Mouse (Mus musculus) neural tube, embryonic 14.5 days (tissue): ENCODE data around the gene Gp1ba. TPM values are rescaled to one million over a fixed set of nuclear protein-coding genes. Genes with fewer than 3 reads are reported as not detected.

Experiments
- ATAC-seq: fragments of 200-750 bp; cut with Nextera tagmentation; 2 replicates; pipeline ENCODE4 v1.8.0; 2017; ENCODE audit warnings: low read depth, mild to moderate bottlenecking, moderate TSS enrichment, moderate library complexity
- H3K27ac ChIP-seq: fragments of 300-500 bp; sonication (generic); 2 replicates; pipeline ENCODE4 v1.5.1; 2014; ENCODE audit warnings: low read depth, mild to moderate bottlenecking, control low read depth, low read length, moderate library complexity, mixed read lengths
- H3K27me3 ChIP-seq: fragments of 300-500 bp; sonication (generic); 2 replicates; pipeline ENCODE4 v1.6.1; 2014; ENCODE audit warnings: low read length; ENCODE audit not compliant: control insufficient read depth, insufficient read depth
- H3K36me3 ChIP-seq: fragments of 300-500 bp; sonication (generic); 2 replicates; pipeline ENCODE4 v1.6.1; 2014; ENCODE audit warnings: low read length, mixed read lengths; ENCODE audit not compliant: control insufficient read depth, insufficient read depth
- H3K4me1 ChIP-seq: fragments of 300-500 bp; sonication (generic); 2 replicates; pipeline ENCODE4 v1.6.1; 2014; ENCODE audit warnings: low read length; ENCODE audit not compliant: control insufficient read depth, insufficient read depth
- H3K4me2 ChIP-seq: fragments of 300-500 bp; sonication (generic); 2 replicates; pipeline ENCODE4 v1.6.1; 2014; ENCODE audit warnings: mild to moderate bottlenecking, low read depth, low read length, control low read depth
- H3K4me3 ChIP-seq: fragments of 300-500 bp; sonication (generic); 2 replicates; pipeline ENCODE4 v1.5.1; 2014; ENCODE audit warnings: low read depth, low read length, control low read depth, mixed read lengths
- H3K9ac ChIP-seq: fragments of 300-500 bp; sonication (generic); replicated peaks from 2 replicates; pipeline ENCODE4 v1.6.1; 2014; ENCODE audit warnings: low read depth, mild to moderate bottlenecking, control low read depth, low read length, mixed read lengths
- H3K9me3 ChIP-seq: fragments of 300-500 bp; sonication (generic); 2 replicates; pipeline ENCODE4 v1.6.1; 2016; ENCODE audit warnings: low read length; ENCODE audit not compliant: control insufficient read depth
- WGBS: fragments of 180-500 bp; shearing (Covaris S2); extraction: QIAGEN DNeasy Blood & Tissue Kit; methylation state at CpG from one replicate; pipeline ENCODE4 v1.1.7; 2014; 5-methylcytosine and 5-hydroxymethylcytosine counted together
- polyA plus RNA-seq: library from polyadenylated mRNA; unstranded; fragments of >200 nt; fragmentation: Nextera tagmentation; extraction: Ambion mirVana; gene quantifications from 2 replicates; pipeline ENCODE4 v1.2.1, GENCODE M21; 2014

Gp1ba gene
- polyA plus RNA-seq, 1 experiment from 2014 or later: 0.31 TPM

GRCm38 (mm10) chr11:70639976-70640375 is 1.1 kb downstream of the Gp1ba start:
- H3K27me3 ChIP-seq: no peaks in the 10 kb centered on the region
- no peak overlapping the region for H3K27ac ChIP-seq
- H3K4me2 ChIP-seq: no peak overlapping the region
- ATAC-seq: no peak
- H3K4me3 ChIP-seq: no peak overlapping the region
- H3K36me3 ChIP-seq: peaks cover 12% of the 10 kb centered on the region
- no peaks in the 10 kb centered on the region for H3K4me1 ChIP-seq
- WGBS: 88% methylated on average over 8 of the region's 8 CpGs
- no peaks in the 10 kb centered on the region for H3K9me3 ChIP-seq
- H3K9ac ChIP-seq: no peak overlapping the region

- no peak overlapping the region for H3K4me3 ChIP-seq
- no peaks in the 10 kb centered on the region for H3K27me3 ChIP-seq
- 84% methylated on average over 7 of the region's 7 CpGs for WGBS
- H3K4me1 ChIP-seq: peaks cover 8% of the 10 kb centered on the region
- no peak overlapping the region for H3K4me2 ChIP-seq
- no peak overlapping the region for H3K9ac ChIP-seq
- H3K27ac ChIP-seq: no peak overlapping the region
- H3K9me3 ChIP-seq: no peaks in the 10 kb centered on the region
- no peak for ATAC-seq
- peaks cover 14% of the 10 kb centered on the region for H3K36me3 ChIP-seq
Observed at GRCm38 (mm10) chr11:70641241-70641640, 2.3 kb downstream of the Gp1ba start.

GRCm38 (mm10) chr11:70643051-70643450 is 4.1 kb downstream of the Gp1ba start:
- ATAC-seq: no peak
- Histone ChIP-seq H3K27me3 (no peaks in the 10 kb centered on the region), H3K9ac (no peak overlapping the region), H3K36me3 (peaks cover 14% of the 10 kb centered on the region), H3K4me1 (peaks cover 14% of the 10 kb centered on the region), H3K4me2 (no peak overlapping the region), H3K27ac (no peak overlapping the region), H3K9me3 (no peaks in the 10 kb centered on the region), H3K4me3 (no peak overlapping the region)
- 95% methylated on average over 6 of the region's 6 CpGs for WGBS

GRCm38 (mm10) chr11:70644564-70645103 is 5.7 kb downstream of the Gp1ba start:
- peaks cover 23% of the 10 kb centered on the region for H3K36me3 ChIP-seq
- no peak overlapping the region for H3K4me2 ChIP-seq
- ATAC-seq: no peak
- no peaks in the 10 kb centered on the region for H3K27me3 ChIP-seq
- 96% methylated on average over 8 of the region's 8 CpGs for WGBS
- no peak overlapping the region for H3K4me3 ChIP-seq
- H3K27ac ChIP-seq: no peak overlapping the region
- no peaks in the 10 kb centered on the region for H3K9me3 ChIP-seq
- H3K4me1 ChIP-seq: peaks cover 21% of the 10 kb centered on the region
- no peak overlapping the region for H3K9ac ChIP-seq

- Histone ChIP-seq H3K27me3 (no peaks in the 10 kb centered on the region), H3K9me3 (no peaks in the 10 kb centered on the region), H3K4me2 (peak overlapping the region; percentile 68), H3K4me1 (peaks cover 21% of the 10 kb centered on the region), H3K27ac (no peak overlapping the region), H3K9ac (peak overlapping the region; percentile 88; the same call in 1 of the 2 replicates), H3K4me3 (peak overlapping the region; percentile 77), H3K36me3 (peaks cover 32% of the 10 kb centered on the region)
- ATAC-seq: no peak
- WGBS: 96% methylated on average over 12 of the region's 12 CpGs
Observed at GRCm38 (mm10) chr11:70645461-70646258, 6.7 kb downstream of the Gp1ba start.

- peak; percentile 3; the same call in 1 of the 2 replicates for ATAC-seq
- peak overlapping the region; percentile 88 for H3K9ac ChIP-seq
- no peaks in the 10 kb centered on the region for H3K27me3 ChIP-seq
- peaks cover 37% of the 10 kb centered on the region for H3K36me3 ChIP-seq
- peak overlapping the region; percentile 84 for H3K27ac ChIP-seq
- peak overlapping the region; percentile 68 for H3K4me2 ChIP-seq
- 12% methylated on average over 3 of the region's 3 CpGs for WGBS
- H3K4me3 ChIP-seq: peak overlapping the region; percentile 77
- H3K9me3 ChIP-seq: no peaks in the 10 kb centered on the region
- peaks cover 21% of the 10 kb centered on the region for H3K4me1 ChIP-seq
Observed at GRCm38 (mm10) chr11:70646259-70646555, 7.3 kb downstream of the Gp1ba start.

GRCm38 (mm10) chr11:70646691-70647650 is 8.0 kb downstream of the Gp1ba start, which contains the start of the genes Rnf167 and Slc25a11:
Gene Rnf167 (plus strand): TSS chr11:70647235.
Gene Slc25a11 (minus strand): TSS chr11:70647479.
- H3K9ac ChIP-seq: peak within 1 kb of the TSS; percentile 88
- peak within 1 kb of the TSS; percentile 84 for H3K27ac ChIP-seq
- H3K27me3 ChIP-seq: no peaks in the 10 kb centered on the region
- H3K9me3 ChIP-seq: no peaks in the 10 kb centered on the region
- peaks cover 42% of the 10 kb centered on the region for H3K36me3 ChIP-seq
- peak; percentile 91 for ATAC-seq
- H3K4me1 ChIP-seq: peaks cover 21% of the 10 kb centered on the region
- H3K4me2 ChIP-seq: peak within 1 kb of the TSS; percentile 100
- H3K4me3 ChIP-seq: peak within 1 kb of the TSS; percentile 77
- WGBS: under 1% methylated on average over 63 of the region's 63 CpGs

GRCm38 (mm10) chr11:70647716-70648420 is 8.9 kb downstream of the Gp1ba start:
- Histone ChIP-seq H3K4me3 (peak overlapping the region; percentile 77), H3K27ac (peak overlapping the region; percentile 84), H3K9ac (peak overlapping the region; percentile 70), H3K27me3 (no peaks in the 10 kb centered on the region), H3K4me1 (peaks cover 26% of the 10 kb centered on the region), H3K9me3 (no peaks in the 10 kb centered on the region), H3K36me3 (peaks cover 42% of the 10 kb centered on the region), H3K4me2 (peak overlapping the region; percentile 100)
- no peak for ATAC-seq
- 4% methylated on average over 28 of the region's 28 CpGs for WGBS
